Mouse (Mus musculus) skeletal muscle tissue, adult 2 months (tissue): ENCODE data around the gene Smchd1.
"Not testable (repeated sequence)": the region's sequence is repeated elsewhere in the genome, so short reads cannot be mapped to it uniquely, and the experiment has no call there.

Experiments used
- DNase-seq: peaks from one replicate; pipeline ENCODE4 v3.0.0-alpha.2; 2012; ENCODE audit warnings: low read depth, low spot score

Gene Smchd1

GRCm38 (mm10) chr17:71474762-71475704 lies at the start of gene Smchd1:
Gene Smchd1, minus strand, starts transcription at chr17:71475343.
- DNase-seq, result peak; percentile 91

- no peak for DNase-seq
Measured at GRCm38 (mm10) chr17:71510297-71510696, 35.2 kb upstream of the Smchd1 start.

GRCm38 (mm10) chr17:71506832-71507231 lies 31.7 kb upstream of the Smchd1 start:
- no peak for DNase-seq

GRCm38 (mm10) chr17:71495784-71496183 lies 20.6 kb upstream of the Smchd1 start:
- DNase-seq, result no peak

- no peak for DNase-seq
Measured at GRCm38 (mm10) chr17:71491332-71491686, 16.2 kb upstream of the Smchd1 start.

GRCm38 (mm10) chr17:71490666-71491331 lies 15.7 kb upstream of the Smchd1 start:
- no peak for DNase-seq

GRCm38 (mm10) chr17:71489703-71490461 lies 14.7 kb upstream of the Smchd1 start:
- no peak for DNase-seq

GRCm38 (mm10) chr17:71486231-71486851 lies 11.2 kb upstream of the Smchd1 start:
- DNase-seq, result peak; percentile 29

GRCm38 (mm10) chr17:71485791-71486230 lies 10.7 kb upstream of the Smchd1 start:
- DNase-seq, result peak; percentile 24

- no peak for DNase-seq
Measured at GRCm38 (mm10) chr17:71484711-71485110, 9.6 kb upstream of the Smchd1 start.

- no peak for DNase-seq
Measured at GRCm38 (mm10) chr17:71483418-71484060, 8.4 kb upstream of the Smchd1 start.

- DNase-seq, result peak; percentile 34
Measured at GRCm38 (mm10) chr17:71479381-71479901, 4.3 kb upstream of the Smchd1 start.

GRCm38 (mm10) chr17:71477481-71477880 lies 2.3 kb upstream of the Smchd1 start:
- no peak for DNase-seq

- DNase-seq, result no peak
Measured at GRCm38 (mm10) chr17:71476346-71477020, 1.3 kb upstream of the Smchd1 start.

- DNase-seq, result peak; percentile 33
Measured at GRCm38 (mm10) chr17:71475705-71476089, 554 bp upstream of the Smchd1 start.

GRCm38 (mm10) chr17:71474128-71474527 lies 1.0 kb downstream of the Smchd1 start:
- DNase-seq, result no peak

- no peak for DNase-seq
Measured at GRCm38 (mm10) chr17:71471261-71471660, 3.9 kb downstream of the Smchd1 start.

- DNase-seq, result no peak
Measured at GRCm38 (mm10) chr17:71460312-71460711, 14.8 kb downstream of the Smchd1 start.

- DNase-seq, result no peak
Measured at GRCm38 (mm10) chr17:71459818-71460217, 15.3 kb downstream of the Smchd1 start, which contains the start of gene Gm4707. Gene Gm4707, minus strand, starts transcription at chr17:71459918.

GRCm38 (mm10) chr17:71457361-71457760 lies 17.8 kb downstream of the Smchd1 start:
- DNase-seq, result not testable (repeated sequence)
